Comparison of ENCODE assay signal across 8 mouse cellular contexts in genomic region chrX:167205813-167206520, GRCm38 (mm10). TPM values are rescaled to one million over a fixed set of nuclear protein-coding genes. Genes with fewer than 3 reads are reported as not detected.
DNase-seq lines count a peak whose midpoint lies in the region; ATAC-seq and TF ChIP-seq lines count a peak whose summit lies in the region.

No protein-coding gene starts in this region.

- no peak overlapping the region for H3K4me2 ChIP-seq in liver, embryonic 13.5 days
- H3K4me2 ChIP-seq in intestine, postnatal 0 days (replicated peaks; ENCODE audit: low read depth) = no peak overlapping the region

- no peaks in the 10 kb centered on the region for H3K36me3 ChIP-seq in liver, embryonic 13.5 days
- peaks cover 10% of the 10 kb centered on the region for H3K36me3 ChIP-seq in small intestine, adult 2 months (ENCODE audit: control insufficient read depth, insufficient read depth, low read length)
- no peaks in the 10 kb centered on the region for H3K36me3 ChIP-seq in intestine, postnatal 0 days (ENCODE audit: control insufficient read depth, insufficient read depth)

- no peak overlapping the region for H3K27ac ChIP-seq in liver, embryonic 13.5 days
- peak overlapping the region; percentile 77 for H3K27ac ChIP-seq in small intestine, adult 2 months (ENCODE audit: insufficient read depth, low read depth, low read length)
- H3K27ac ChIP-seq in intestine, postnatal 0 days (ENCODE audit: low read depth, low read length) = no peak overlapping the region

- H3K4me1 ChIP-seq in liver, embryonic 13.5 days (replicated peaks) = no peaks in the 10 kb centered on the region
- no peaks in the 10 kb centered on the region for H3K4me1 ChIP-seq in small intestine, adult 2 months (ENCODE audit: control insufficient read depth, insufficient read depth, insufficient read length, low read length)
- H3K4me1 ChIP-seq in intestine, postnatal 0 days (replicated peaks; ENCODE audit: control insufficient read depth, insufficient read depth, low read length) = no peaks in the 10 kb centered on the region

- peak; percentile 92 for DNase-seq in heart, adult 11 months
- no peak for DNase-seq in heart, postnatal 4 days
- DNase-seq in urinary bladder, postnatal 14 days (ENCODE audit: low spot score) = peak; percentile 64
- no peak for DNase-seq in urinary bladder, adult 2 months (ENCODE audit: low spot score)
- no peak for DNase-seq in liver, embryonic 13.5 days
- no peak for DNase-seq in spleen, adult 12 weeks (ENCODE audit: low spot score)

- peak; percentile 50 for ATAC-seq in liver, embryonic 13.5 days (ENCODE audit: low read depth)
- no peak for ATAC-seq in intestine, postnatal 0 days

- no peak overlapping the region for H3K4me3 ChIP-seq in liver, embryonic 13.5 days (replicated peaks)
- H3K4me3 ChIP-seq in small intestine, adult 2 months (ENCODE audit: low read depth, low read length) = no peak overlapping the region
- H3K4me3 ChIP-seq in intestine, postnatal 0 days (ENCODE audit: low read depth, low read length) = no peak overlapping the region

- WGBS in liver, embryonic 13.5 days (ENCODE audit: insufficient replicate concordance) = 35% methylated on average over 8 of the region's 8 CpGs
- WGBS in small intestine, adult 2 months = 33% methylated on average over 8 of the region's 8 CpGs
- 56% methylated on average over 8 of the region's 8 CpGs for WGBS in intestine, postnatal 0 days

- H3K9ac ChIP-seq in liver, embryonic 13.5 days = no peak overlapping the region
- no peak overlapping the region for H3K9ac ChIP-seq in intestine, postnatal 0 days (ENCODE audit: low read depth, low read length)

- peaks cover 12% of the 10 kb centered on the region; the same call in 1 of the 2 replicates for H3K27me3 ChIP-seq in liver, embryonic 13.5 days
- H3K27me3 ChIP-seq in small intestine, adult 2 months (ENCODE audit: control insufficient read depth, insufficient read depth, low read length) = no peaks in the 10 kb centered on the region
- H3K27me3 ChIP-seq in intestine, postnatal 0 days (replicated peaks; ENCODE audit: control insufficient read depth, insufficient read depth, low read length) = no peaks in the 10 kb centered on the region

- no peak for TF ChIP-seq POLR2A in small intestine, adult 2 months (IDR thresholded peaks at IDR 0.05; ENCODE audit: low read depth, low read length)

- no peak for TF ChIP-seq CTCF in small intestine, adult 2 months (IDR thresholded peaks at IDR 0.05; ENCODE audit: extremely low read depth, insufficient read length, insufficient replicate concordance, low read depth, low read length)
- TF ChIP-seq CTCF in intestine, postnatal 0 days (IDR thresholded peaks at IDR 0.05; ENCODE audit: low read depth) = no peak

- H3K9me3 ChIP-seq in liver, embryonic 13.5 days (replicated peaks) = no peaks in the 10 kb centered on the region
- H3K9me3 ChIP-seq in intestine, postnatal 0 days (ENCODE audit: control insufficient read depth) = no peaks in the 10 kb centered on the region

RNA-seq across cellular contexts. Expression of gene Tmsb4x, which starts 3.1 kb away (rescaled TPM):
- total RNA-seq in heart, postnatal 4 days (2021) = 100 to 1,000 TPM; 856 to 962 TPM
- polyA plus RNA-seq in urinary bladder, adult 2 months (2012; rRNA removed) = 4,214 and 4,914 TPM in 2 replicates
- polyA plus RNA-seq in liver, embryonic 13.5 days (2015; fragmentation: Nextera tagmentation; extraction: Ambion mirVana) = 1,269 and 1,520 TPM in 2 replicates
- polyA plus RNA-seq in small intestine, adult 2 months (2012; rRNA removed) = 44.6 and 57.7 TPM in 2 replicates
- 4,093 and 4,486 TPM in 2 replicates for polyA plus RNA-seq in intestine, postnatal 0 days (2015; fragmentation: Nextera tagmentation; extraction: Ambion mirVana)

RNA-seq across cellular contexts. Expression of gene Tlr8, which starts 58.2 kb away (rescaled TPM):
- under 1 TPM; 0.77 to 0.86 TPM for total RNA-seq in heart, postnatal 4 days (2021)
- 1.9 TPM in 2 replicates for polyA plus RNA-seq in urinary bladder, adult 2 months (2012; rRNA removed)
- polyA plus RNA-seq in liver, embryonic 13.5 days (2015; fragmentation: Nextera tagmentation; extraction: Ambion mirVana) = 0.36 and 0.37 TPM in 2 replicates
- polyA plus RNA-seq in small intestine, adult 2 months (2012; rRNA removed) = 0.05 TPM in 1 of 2 replicates, not detected in the other
- 0.14 and 0.34 TPM in 2 replicates for polyA plus RNA-seq in intestine, postnatal 0 days (2015; fragmentation: Nextera tagmentation; extraction: Ambion mirVana)

Comparison
In these comparisons a context has a peak if more than half of its experiments do, and no peak if none do; other contexts are left out.
1. DNase-seq: peak in heart, adult 11 months (single experiment) and urinary bladder, postnatal 14 days (single experiment); none in heart, postnatal 4 days (single experiment), urinary bladder, adult 2 months (single experiment), liver, embryonic 13.5 days (single experiment) and spleen, adult 12 weeks (single experiment).
2. RNA of gene Tmsb4x, which starts 3.1 kb away (polyA plus RNA-seq): 4,214 to 4,914 TPM in urinary bladder, adult 2 months, 4,093 to 4,486 TPM in intestine, postnatal 0 days and 1,269 to 1,520 TPM in liver, embryonic 13.5 days; 44.6 to 57.7 TPM in small intestine, adult 2 months; every median in the first group is over 10 times any median in the second.